Mouse (Mus musculus) regulatory T cell (primary cell): ENCODE measurements at regions not wholly inside any gene's neighbourhood (a gene's known extent, or its start where the extent isn't known, plus 50 kb on each side); places are given as distances from the start of the nearest gene placed in this dataset.
"Not testable (repeated sequence)": the region's sequence is repeated elsewhere in the genome, so short reads cannot be mapped to it uniquely, and the experiment has no call there.

ENCODE experiments used
- in situ Hi-C: fragments of 300-600 bp; cut with MboI, MseI; formaldehyde crosslinking; loops from one replicate; pipeline ENCODE4 v1.15.1; 2025; ENCODE audit warnings: high pct_unique_total_duplicates

- in situ Hi-C loops: no loop called here
Measured at GRCm38 (mm10) chr13:99739420-99739819, 161.5 kb downstream of the Cartpt start.

GRCm38 (mm10) chr13:99737271-99737670 lies 163.6 kb downstream of the Cartpt start:
- in situ Hi-C loops: no loop called here

GRCm38 (mm10) chr13:99729145-99729544 lies 171.7 kb downstream of the Cartpt start:
- in situ Hi-C loops: no loop called here

- in situ Hi-C loops: no loop called here
Measured at GRCm38 (mm10) chr13:99724245-99724644, 176.6 kb downstream of the Cartpt start.

DNA sequence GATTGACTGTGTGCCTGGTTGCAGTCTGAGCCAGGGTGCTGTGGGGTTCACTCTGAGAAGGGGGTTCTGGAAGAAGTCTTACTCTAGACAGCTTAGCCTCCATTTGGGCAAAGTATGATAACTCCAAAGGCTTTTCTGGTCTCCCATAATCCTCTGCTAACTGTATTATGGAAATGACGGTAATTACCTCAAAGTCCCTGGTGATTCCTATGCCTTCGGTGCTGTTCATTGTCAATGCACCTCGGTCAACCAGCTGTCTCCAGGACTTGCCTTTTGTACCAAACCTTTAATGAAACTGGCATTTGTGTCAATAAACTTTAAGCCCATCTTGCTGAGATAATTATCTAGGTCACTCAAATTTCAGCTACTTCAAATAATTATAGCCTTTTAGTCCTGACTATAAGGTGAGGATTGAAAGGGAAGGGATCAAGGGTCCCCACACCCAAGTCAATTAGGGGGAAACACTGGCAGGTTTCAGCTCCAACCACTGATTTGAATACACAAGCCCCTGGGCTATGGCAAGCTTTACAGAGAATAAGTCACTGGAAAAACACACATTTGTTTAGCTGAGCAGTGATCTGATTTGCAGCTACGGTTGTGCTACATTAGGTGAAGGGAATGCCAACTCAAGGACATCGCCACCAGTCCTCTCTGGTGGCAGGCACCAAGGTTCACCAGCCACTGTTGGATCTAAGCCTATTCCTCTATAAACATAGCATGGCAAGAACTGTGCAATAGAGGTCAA lies 177.5 kb downstream of the Cartpt start:
- in situ Hi-C loops: no loop called here

DNA sequence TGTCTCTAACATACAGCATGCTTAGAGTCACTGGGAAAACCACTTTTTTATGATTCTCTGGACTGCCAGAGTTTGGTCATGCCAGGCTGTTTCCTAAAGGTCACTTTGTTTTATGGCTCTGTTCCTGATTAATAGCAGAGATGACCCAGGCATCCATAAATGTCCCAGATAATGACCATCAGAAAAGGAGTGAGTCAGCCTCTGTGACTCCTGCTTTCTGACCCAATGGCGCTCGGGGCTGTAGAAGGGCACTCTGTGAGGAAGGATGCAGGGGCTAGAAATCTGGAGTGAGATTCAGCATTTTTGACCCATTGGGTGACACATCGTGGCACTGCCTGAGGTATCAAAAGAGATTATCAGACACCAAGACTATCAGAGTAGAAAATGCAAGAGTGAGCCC lies 180.3 kb downstream of the Cartpt start:
- in situ Hi-C loops: no loop called here

GRCm38 (mm10) chr13:99696559-99696890 lies 180.2 kb upstream of the Map1b start:
- in situ Hi-C loops: no loop called here

DNA sequence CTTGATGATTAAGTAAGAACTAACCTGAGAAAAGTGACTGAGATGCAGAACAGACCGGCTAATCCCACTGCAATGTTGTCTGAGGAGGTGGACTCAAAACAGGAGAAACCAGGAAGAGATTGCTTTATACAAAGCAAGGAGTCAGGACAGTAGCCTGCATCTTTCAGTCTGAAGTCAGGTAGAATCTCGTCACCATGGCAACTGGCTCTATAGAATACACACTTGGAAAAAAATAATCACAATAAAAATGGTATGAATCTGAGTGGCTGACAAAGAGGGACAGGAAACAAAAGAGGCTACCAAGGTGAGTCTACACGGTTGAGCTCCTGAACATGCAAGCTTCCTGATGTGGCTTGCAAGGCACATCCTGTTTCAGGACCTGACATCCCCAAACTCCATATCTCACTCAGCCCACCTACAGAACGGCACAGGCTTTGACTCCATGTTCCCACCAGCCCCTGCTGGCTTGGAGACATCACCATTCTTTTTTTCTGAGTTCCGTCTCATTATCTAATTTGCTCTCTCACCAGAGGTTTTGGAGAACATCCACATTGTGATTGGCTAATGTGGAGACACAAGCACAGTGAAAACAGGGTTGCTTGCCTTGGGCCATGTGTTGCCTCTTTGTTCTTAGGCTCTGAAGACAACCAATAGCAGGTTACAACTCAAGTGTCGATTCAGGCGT lies 179.7 kb upstream of the Map1b start:
- in situ Hi-C loops: no loop called here

DNA sequence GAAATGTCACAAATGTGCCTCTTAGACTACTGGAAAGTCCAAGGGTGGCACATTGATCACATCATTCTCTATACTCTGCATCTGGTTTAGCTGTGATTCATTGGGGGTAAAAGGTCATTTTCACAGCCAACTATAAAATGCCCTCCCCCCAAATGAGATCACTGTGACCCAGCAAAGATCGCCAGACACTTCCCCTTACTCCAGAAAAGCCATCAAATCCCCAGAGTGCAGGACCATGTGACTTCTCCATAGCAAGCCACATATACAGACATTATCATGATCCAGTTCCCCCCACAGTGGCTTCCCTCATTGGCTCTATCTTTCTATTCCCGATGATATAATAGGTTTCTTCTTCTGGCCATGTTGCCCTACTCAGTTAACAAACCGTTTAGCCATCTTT lies 163.6 kb upstream of the Map1b start:
- in situ Hi-C loops: no loop called here

GRCm38 (mm10) chr13:99679430-99679829 lies 163.1 kb upstream of the Map1b start:
- in situ Hi-C loops: no loop called here

DNA sequence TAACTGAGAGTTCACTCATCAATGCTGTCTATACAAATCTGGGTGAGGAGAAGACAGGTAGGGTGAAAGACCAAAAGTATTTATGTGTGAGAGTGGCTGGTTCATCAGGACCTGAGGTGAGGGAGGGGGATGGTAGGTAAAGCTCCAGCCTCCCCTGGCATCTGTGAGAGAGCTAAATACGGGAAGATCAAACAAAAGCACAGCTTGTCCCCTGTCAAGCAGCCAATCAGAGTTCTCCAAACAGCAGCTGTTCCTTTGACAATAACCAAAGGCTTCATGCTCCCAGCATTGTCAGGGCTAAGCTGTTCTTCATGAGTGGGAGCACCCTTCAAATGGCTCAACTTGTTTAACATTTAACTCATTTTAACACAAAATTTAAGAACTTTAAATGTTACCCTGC lies 160.1 kb upstream of the Map1b start:
- in situ Hi-C loops: no loop called here

GRCm38 (mm10) chr13:99675951-99676350 lies 159.6 kb upstream of the Map1b start:
- in situ Hi-C loops: no loop called here

- in situ Hi-C loops: no loop called here
Measured at GRCm38 (mm10) chr13:99672714-99673113, 156.4 kb upstream of the Map1b start.

DNA sequence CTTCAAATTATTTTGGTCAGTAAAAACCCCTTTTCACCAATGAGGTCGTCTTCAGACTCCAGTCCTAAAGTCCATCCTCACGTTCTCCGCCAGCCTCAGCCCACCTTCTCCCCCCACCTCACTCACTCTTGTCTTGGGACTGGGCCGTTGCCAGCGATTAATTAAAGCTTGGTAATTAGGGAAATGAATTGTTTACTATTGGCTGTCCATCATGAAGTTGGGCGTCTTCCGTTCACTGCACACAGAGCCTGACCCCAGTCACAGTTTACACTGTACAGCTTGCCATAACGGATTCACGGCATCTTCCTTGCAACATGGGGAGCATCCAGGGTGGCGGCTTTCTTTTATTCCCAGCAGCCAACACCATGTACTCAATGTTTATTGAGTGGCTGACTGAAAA lies 155.4 kb upstream of the Map1b start:
- in situ Hi-C loops: no loop called here

DNA sequence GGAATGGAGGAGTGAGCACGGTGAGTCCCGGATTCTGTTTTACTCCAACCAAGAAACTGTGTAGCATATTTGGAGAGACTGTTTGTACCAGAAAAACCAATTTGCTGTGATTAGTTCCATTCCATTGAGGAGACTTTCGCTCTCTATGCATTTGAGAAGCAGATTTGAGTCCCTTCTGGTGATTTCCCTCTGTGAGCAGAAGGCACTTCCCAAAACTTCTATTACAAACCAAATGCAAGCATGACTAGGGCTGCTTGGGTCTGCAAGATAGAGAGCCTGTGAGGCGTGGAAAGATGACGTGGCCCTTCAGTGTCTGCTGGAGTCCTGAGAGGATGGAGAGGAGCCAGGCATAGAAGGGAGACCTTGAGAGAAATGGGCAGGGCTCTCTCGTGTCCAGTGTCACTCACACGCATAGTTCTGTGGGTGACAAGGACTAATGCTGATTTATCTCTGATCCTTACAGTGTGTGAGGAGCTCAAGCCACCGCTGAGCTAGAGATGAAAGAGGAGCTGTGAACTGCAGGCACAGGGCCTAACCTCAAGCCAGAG lies 153.7 kb upstream of the Map1b start:
- in situ Hi-C loops: no loop called here

DNA sequence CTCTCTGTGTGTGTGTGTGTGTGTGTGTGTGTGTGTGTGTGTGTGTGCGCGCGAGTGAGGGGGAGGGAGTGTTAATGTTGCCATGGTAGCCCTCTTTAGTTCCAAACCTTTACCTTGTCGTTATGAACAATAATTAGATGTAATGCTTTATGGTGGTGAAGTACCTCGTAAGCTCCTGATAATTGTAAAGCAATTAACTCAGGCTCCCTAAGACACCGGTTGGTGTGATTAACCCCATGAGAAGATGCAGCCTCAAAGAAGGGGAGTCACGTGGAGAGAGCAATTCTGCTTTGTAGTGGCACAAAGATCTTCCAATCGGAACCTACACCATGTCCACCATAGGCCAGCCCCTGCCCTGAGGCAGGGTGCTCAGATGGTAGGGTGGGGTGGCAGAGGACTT lies 152.3 kb upstream of the Map1b start:
- in situ Hi-C loops: no loop called here

- in situ Hi-C loops: no loop called here
Measured at GRCm38 (mm10) chr13:99666086-99666485, 149.7 kb upstream of the Map1b start.

GRCm38 (mm10) chr13:99663422-99663821 lies 147.1 kb upstream of the Map1b start:
- in situ Hi-C loops: not testable (repeated sequence)

DNA sequence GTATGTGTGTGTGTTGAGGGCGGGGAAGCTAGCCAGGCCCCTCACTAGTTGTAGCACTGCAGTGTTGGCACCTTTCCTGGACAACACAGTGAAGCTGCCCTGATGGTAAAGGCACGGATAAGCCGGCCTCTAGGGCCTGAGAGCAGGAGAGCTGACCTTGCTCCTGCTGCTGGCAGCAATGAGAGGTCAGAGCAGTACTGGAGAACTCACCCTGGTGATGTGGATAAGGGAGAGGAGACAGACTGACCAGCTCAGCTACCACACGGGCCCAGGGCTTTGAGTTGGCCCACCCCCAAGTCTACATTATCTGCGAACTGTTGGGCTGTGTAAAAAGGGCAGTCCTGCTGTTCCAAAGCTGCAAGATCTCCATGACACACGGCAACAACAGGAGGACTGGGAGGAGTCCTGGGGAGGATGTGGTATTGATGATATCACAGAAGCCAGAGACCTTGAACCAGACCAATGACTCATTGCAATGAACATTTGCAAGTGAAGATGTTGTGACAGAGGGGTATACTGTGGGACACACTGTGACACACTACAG lies 131.4 kb upstream of the Map1b start:
- in situ Hi-C loops: no loop called here

DNA sequence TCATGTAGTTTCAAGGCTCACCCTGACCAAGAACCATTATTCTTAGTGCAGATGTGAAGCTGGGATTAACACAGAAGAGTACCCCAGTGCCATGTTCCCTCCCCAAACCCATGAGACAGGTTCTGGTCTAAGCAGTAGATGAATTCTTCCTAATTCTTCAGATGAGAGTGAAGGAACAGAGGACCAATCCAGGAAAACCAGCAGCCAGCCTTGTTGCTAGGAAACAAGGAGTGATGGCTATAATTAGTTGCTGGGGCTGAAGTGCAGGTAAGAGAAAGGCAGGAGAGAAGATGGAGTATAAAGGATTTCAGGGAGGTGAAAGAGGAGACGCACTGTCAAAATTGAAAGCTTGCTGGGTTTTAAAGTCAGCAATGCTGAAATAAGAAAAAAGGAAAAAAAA lies 128.4 kb upstream of the Map1b start:
- in situ Hi-C loops: no loop called here

GRCm38 (mm10) chr13:99642811-99643210 lies 126.5 kb upstream of the Map1b start:
- in situ Hi-C loops: no loop called here

GRCm38 (mm10) chr13:99642301-99642700 lies 126.0 kb upstream of the Map1b start:
- in situ Hi-C loops: no loop called here
